Mouse (Mus musculus) liver, embryonic 14.5 days (tissue): ENCODE measurements around the gene Slc39a3.

Experiments used
- CTCF ChIP-seq: IDR thresholded peaks from 2 replicates; pipeline ENCODE4 v1.5.1; 2016; ENCODE audit warnings: antibody characterized with exemption, low read depth, control low read depth
- EP300 ChIP-seq: IDR thresholded peaks from 2 replicates; pipeline ENCODE4 v1.6.1; 2016; ENCODE audit warnings: antibody characterized with exemption, low read depth

- TF ChIP-seq CTCF, result no peak
- no peak for TF ChIP-seq EP300
Observed at GRCm38 (mm10) chr10:81001161-81001560, 36.1 kb downstream of the Slc39a3 start.
